Comparison of ENCODE assay signal across 9 mouse cellular contexts in the genomic region with DNA sequence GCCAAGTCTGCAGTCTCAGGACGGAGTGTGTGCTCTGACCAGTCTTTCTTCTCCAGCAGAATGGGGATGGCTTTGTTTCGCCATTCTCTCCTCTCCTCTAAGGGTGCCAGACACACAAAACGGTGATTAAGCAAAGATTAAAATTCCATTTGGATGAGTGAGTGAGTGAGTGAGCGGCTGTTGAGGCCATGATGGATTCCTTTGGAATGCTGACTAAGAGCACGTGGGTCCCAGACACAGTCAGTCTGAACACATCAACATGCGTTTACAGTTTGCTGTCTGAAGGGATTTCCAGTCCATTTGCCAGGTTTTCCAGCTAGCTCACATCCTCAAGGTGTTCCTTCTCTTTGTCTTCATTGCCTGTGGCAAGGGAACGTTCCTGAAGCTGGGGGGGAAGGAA.
DNase-seq lines count a peak whose midpoint lies in the region; ATAC-seq and TF ChIP-seq lines count a peak whose summit lies in the region.
"Had no signal": no experiment of that assay in that cellular context is flagged by ENCODE, and none has a peak within 500 bp of the region (broad histone marks: within the 10 kb centered on the region; RNA-seq: fewer than 3 reads in every experiment).

No protein-coding gene starts in this region.

- peaks cover 8% of the 10 kb centered on the region; the same call in 1 of the 2 replicates for H3K4me1 ChIP-seq in embryonic facial prominence, embryonic 14.5 days (ENCODE audit: control insufficient read depth, insufficient read depth, low read length)
- peaks cover 18% of the 10 kb centered on the region for H3K4me1 ChIP-seq in limb, embryonic 13.5 days
- H3K4me1 ChIP-seq in stomach, postnatal 0 days (replicated peaks; ENCODE audit: control insufficient read depth, insufficient read depth) = 0 out of 2 replicates have a peak, but pooled peaks cover 2% of the 10 kb centered on the region

- H3K9me3 ChIP-seq in embryonic facial prominence, embryonic 14.5 days (ENCODE audit: control insufficient read depth, low read length) = no peaks in the 10 kb centered on the region
- H3K9me3 ChIP-seq in limb, embryonic 13.5 days = no peaks in the 10 kb centered on the region
- no peaks in the 10 kb centered on the region for H3K9me3 ChIP-seq in stomach, postnatal 0 days (ENCODE audit: control insufficient read depth, low read length)
- H3K9me3 ChIP-seq: heart, embryonic 13.5 days had no signal

- no peak overlapping the region for H3K9ac ChIP-seq in embryonic facial prominence, embryonic 14.5 days (ENCODE audit: low read depth, low read length)
- no peak overlapping the region for H3K9ac ChIP-seq in limb, embryonic 13.5 days
- no peak overlapping the region for H3K9ac ChIP-seq in stomach, postnatal 0 days (ENCODE audit: low read length)
- H3K9ac ChIP-seq: heart, embryonic 13.5 days had no signal

- no peak for TF ChIP-seq EP300 in stomach, postnatal 0 days (optimal IDR thresholded peaks at IDR 0.05)

- ATAC-seq in embryonic facial prominence, embryonic 14.5 days (ENCODE audit: low read depth) = peak; percentile 87
- peak; percentile 59 for ATAC-seq in limb, embryonic 13.5 days (ENCODE audit: low FRiP score, low read depth)
- ATAC-seq in stomach, postnatal 0 days (ENCODE audit: low FRiP score, low TSS enrichment) = peak; percentile 72

- no peak for TF ChIP-seq CTCF in stomach, postnatal 0 days (IDR thresholded peaks at IDR 0.05; ENCODE audit: low read depth)

- no peak overlapping the region for H3K4me3 ChIP-seq in embryonic facial prominence, embryonic 14.5 days (ENCODE audit: low read depth, low read length)
- no peak overlapping the region for H3K4me3 ChIP-seq in limb, embryonic 13.5 days
- no peak overlapping the region for H3K4me3 ChIP-seq in stomach, postnatal 0 days (ENCODE audit: low read depth, low read length)
- H3K4me3 ChIP-seq: heart, embryonic 13.5 days had no signal

- WGBS in embryonic facial prominence, embryonic 14.5 days = 26% methylated on average over 7 of the region's 7 CpGs
- 29% methylated on average over 7 of the region's 7 CpGs for WGBS in limb, embryonic 13.5 days
- WGBS in stomach, postnatal 0 days = 13% methylated on average over 7 of the region's 7 CpGs

- H3K27me3 ChIP-seq in embryonic facial prominence, embryonic 14.5 days (replicated peaks; ENCODE audit: control insufficient read depth, insufficient read depth, low read length) = no peaks in the 10 kb centered on the region
- H3K27me3 ChIP-seq in limb, embryonic 13.5 days = no peaks in the 10 kb centered on the region
- no peaks in the 10 kb centered on the region for H3K27me3 ChIP-seq in stomach, postnatal 0 days (ENCODE audit: control insufficient read depth, insufficient read depth, low read length)
- H3K27me3 ChIP-seq: heart, embryonic 13.5 days had no signal

- peak; percentile 56 for DNase-seq in retina, postnatal 1 day
- no peak for DNase-seq in retina, embryonic 14.5 days (ENCODE audit: low spot score)
- peak; percentile 91 for DNase-seq in embryonic facial prominence, embryonic 14.5 days (ENCODE audit: low spot score)
- DNase-seq in stomach, postnatal 0 days (ENCODE audit: low spot score) = peak; percentile 37
- no peak for DNase-seq in ovary, postnatal 14 days (ENCODE audit: low spot score)
- no peak for DNase-seq in right cerebral cortex, postnatal 36 days (ENCODE audit: low spot score in 2 of 2)
- DNase-seq in right cerebral cortex, adult 2 months (ENCODE audit: low spot score in 2 of 2) = no peak

- H3K27ac ChIP-seq in embryonic facial prominence, embryonic 14.5 days (replicated peaks; ENCODE audit: low read depth, low read length) = peak overlapping the region; percentile 63; the same call in 1 of the 2 replicates
- H3K27ac ChIP-seq in limb, embryonic 13.5 days = peak overlapping the region; percentile 7; the same call in 1 of the 2 replicates
- H3K27ac ChIP-seq in stomach, postnatal 0 days (replicated peaks) = no peak overlapping the region
- H3K27ac ChIP-seq: heart, embryonic 13.5 days had no signal

- peaks cover 5% of the 10 kb centered on the region for H3K36me3 ChIP-seq in embryonic facial prominence, embryonic 14.5 days (ENCODE audit: control insufficient read depth, insufficient read depth, low read length)
- peaks cover 9% of the 10 kb centered on the region for H3K36me3 ChIP-seq in limb, embryonic 13.5 days
- no peaks in the 10 kb centered on the region for H3K36me3 ChIP-seq in stomach, postnatal 0 days (ENCODE audit: control insufficient read depth, insufficient read depth, low read length)

- no peak overlapping the region for H3K4me2 ChIP-seq in embryonic facial prominence, embryonic 14.5 days (ENCODE audit: low read depth, low read length)
- H3K4me2 ChIP-seq in limb, embryonic 13.5 days (replicated peaks) = no peak overlapping the region
- no peak overlapping the region for H3K4me2 ChIP-seq in stomach, postnatal 0 days (replicated peaks; ENCODE audit: low read depth)
- H3K4me2 ChIP-seq: heart, embryonic 13.5 days had no signal

Comparison
In these comparisons a context has a peak if more than half of its experiments do, and no peak if none do; other contexts are left out.
1. DNase-seq: peak in retina, postnatal 1 day (single experiment), embryonic facial prominence, embryonic 14.5 days (single experiment) and stomach, postnatal 0 days (single experiment); none in retina, embryonic 14.5 days (single experiment), ovary, postnatal 14 days (single experiment), right cerebral cortex, postnatal 36 days (0 of 2) and right cerebral cortex, adult 2 months (0 of 2).
2. Peak in every context shown above with its lines, with median percentiles within 50 percentile points of each other: ATAC-seq.